Mouse (Mus musculus) heart, postnatal 0 days (tissue): Measurements from ENCODE around the gene Neurl1a.

ENCODE experiments used
- CTCF ChIP-seq: IDR thresholded peaks from 2 replicates; pipeline ENCODE4 v1.5.1; 2016; ENCODE audit warnings: antibody characterized with exemption, control low read depth, low read depth
- EP300 ChIP-seq: IDR thresholded peaks from 2 replicates; pipeline ENCODE4 v1.6.1; 2016; ENCODE audit warnings: antibody characterized with exemption, low read depth

- TF ChIP-seq CTCF (peak; percentile 40), EP300 (no peak)
Observed at GRCm38 (mm10) chr19:47174515-47174914, 4.1 kb upstream of the Neurl1a start.
